Mouse (Mus musculus) gonadal fat pad, adult 2 months (tissue): ENCODE measurements around the gene Scd2. TPM values are rescaled to one million over a fixed set of nuclear protein-coding genes. Genes with fewer than 3 reads are reported as not detected.
"Not testable (repeated sequence)": the region's sequence is repeated elsewhere in the genome, so short reads cannot be mapped to it uniquely, and the experiment has no call there.

Experiments used
- DNase-seq: peaks from one replicate; pipeline ENCODE4 v3.0.0-alpha.2; 2012; ENCODE audit warnings: low read depth
- polyA plus RNA-seq: library from polyadenylated mRNA; depleted of rRNA; stranded (reverse); fragments of >200 nt; gene quantifications from 2 replicates; pipeline ENCODE4 v1.2.3, GENCODE M21; 2012

Gene Scd2
- polyA plus RNA-seq, 1 experiment: 426 TPM

DNA sequence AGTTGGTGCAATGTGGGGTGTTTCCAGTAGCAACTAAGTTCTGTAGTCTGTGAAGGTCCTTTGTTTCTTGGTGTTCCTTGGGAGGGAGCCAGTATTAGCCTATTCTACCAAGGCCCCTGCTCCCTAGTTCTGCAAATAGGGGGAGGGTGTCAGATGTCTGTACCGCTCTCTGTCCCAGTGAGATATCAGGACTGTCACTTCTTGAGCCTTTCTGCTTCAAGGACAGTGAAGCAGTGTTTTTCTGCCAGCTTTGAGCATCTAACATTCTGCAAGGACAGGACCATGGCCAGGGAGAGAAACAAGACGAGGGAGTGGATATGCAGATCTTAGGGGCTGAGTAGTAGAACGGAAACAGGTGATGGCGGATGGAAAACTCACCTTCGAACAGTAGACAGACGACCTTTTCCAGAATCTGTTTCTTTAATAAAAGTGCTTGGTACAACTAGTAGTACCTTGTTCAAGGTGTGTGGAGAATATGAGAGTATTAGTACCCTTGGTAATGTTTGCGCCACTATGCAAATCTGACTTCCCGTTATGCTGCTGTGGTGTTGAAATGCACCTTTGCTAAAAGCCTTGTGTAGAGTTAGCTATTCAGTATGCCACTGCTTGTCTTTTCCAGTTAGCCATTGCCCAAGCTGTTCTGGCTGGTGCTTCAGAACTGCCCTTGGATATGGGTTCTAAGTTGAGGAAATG, 3.7 kb downstream of the Scd2 start:
- no peak for DNase-seq

DNA sequence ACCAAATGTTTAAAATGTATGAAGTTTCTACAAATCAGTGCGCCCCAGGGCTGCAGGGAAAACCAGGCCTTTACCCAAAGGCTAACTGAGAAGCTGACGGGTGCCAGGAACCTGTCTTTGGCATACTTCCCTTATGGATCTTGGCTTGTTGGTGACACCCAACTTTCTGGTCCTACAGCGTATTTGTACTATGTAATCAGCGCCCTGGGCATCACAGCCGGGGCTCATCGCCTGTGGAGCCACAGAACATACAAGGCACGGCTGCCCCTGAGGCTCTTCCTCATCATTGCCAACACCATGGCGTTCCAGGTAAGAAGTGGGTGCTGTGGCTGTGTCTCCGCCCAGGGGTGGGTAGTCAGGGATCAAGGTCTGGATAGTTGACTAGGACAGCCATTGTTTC, 4.4 kb downstream of the Scd2 start:
- DNase-seq: no peak

DNA sequence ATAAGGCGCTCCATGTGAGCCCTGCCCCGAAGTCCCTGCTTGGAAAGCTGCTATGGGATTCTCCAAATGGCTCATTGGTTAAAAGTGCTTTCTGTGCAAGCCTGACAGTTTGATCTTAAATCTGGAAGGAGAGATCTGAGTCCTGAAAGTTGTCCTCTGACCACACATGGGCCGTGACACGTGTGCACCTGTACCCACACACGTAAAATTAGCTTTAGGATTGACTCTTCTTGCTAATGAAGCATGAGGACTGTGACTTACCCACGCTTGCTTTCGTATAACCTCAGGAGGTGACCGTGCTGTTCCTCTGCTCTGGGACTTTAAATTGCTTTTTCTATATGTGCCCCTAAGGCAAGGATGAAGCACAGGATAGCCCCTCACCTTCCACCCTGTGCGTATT, 5.6 kb downstream of the Scd2 start:
- DNase-seq: no peak

DNA sequence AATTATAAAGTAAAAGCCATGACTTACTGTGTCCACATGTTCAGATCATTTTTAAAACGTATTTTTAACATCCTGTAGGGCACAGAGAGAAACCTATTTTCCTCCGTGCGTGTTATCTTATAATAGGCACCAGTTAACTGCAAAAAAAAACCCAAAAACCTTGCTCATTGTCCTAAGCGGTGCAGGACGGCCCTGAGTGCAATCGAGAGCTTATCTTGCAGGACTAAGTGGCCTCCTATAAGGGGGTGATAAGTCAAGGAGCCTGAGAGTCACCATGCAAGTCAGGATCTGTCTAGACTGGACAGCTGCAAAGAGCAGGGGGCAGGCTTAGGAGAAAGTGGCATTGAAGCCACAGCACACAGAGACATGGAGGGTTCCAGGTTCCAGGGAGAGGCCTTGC, 6.4 kb downstream of the Scd2 start:
- DNase-seq: no peak

DNA sequence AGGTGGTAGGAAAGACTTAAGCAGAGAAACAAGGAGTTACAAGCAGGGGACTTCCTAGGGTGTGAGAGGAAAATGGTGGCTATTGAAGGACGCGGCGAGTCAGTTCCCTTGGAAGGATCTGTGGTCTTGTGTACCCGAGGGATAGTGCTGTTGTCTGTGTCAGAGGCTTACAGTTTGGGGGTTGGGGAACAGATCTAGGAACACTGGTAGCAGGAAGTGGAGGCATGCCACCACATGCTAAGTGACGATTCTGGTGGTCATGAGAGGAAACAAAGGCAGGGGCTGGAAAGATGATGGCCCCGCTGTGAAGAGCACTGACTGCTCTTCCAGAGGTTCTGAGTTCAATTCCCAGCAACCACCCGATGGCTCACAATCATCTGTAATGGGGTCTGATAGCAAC, 7.0 kb downstream of the Scd2 start:
- DNase-seq: no peak

DNA sequence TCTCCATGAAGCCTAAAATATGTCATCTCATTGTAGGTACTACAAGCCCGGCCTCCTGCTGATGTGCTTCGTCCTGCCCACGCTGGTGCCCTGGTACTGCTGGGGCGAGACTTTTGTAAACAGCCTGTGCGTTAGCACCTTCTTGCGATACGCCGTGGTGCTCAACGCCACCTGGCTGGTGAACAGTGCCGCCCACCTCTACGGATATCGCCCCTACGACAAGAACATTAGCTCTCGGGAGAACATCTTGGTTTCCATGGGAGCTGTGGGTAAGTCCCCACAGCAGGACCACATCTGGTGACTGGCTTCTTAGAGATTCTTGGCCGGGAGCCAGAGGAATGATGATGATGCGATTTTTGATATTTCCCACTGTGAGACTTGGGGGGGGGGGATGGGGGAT, 7.7 kb downstream of the Scd2 start:
- DNase-seq: no peak

DNA sequence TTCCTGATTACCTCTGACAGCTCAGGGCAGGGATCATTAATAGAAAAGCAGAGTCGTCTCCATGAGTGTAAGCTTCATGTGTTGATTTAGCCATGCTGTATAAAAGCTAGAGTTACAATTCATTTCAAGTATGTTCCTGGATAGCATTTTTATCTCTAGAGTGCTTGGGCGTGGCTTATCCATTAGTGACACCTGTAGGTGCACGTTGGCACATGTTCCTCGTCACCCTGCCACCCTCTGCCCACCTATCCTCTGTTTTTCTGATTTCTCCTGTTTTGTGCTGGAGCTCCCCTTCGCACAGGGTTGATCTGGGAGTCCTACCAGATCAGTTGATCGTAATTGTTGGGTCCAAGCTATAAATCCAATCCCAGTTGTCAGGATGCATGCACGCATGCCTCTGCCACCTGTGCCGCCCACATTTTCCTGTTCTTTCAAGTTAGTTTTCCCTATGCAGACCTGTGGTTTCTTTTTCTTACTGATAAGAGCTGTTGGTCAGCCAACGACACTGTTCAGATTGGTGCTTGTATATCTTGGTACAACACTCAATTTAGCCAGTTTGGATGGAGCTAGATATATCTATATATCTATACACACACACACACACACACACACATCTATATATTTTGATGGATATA, 8.3 kb downstream of the Scd2 start:
- no peak for DNase-seq

DNA sequence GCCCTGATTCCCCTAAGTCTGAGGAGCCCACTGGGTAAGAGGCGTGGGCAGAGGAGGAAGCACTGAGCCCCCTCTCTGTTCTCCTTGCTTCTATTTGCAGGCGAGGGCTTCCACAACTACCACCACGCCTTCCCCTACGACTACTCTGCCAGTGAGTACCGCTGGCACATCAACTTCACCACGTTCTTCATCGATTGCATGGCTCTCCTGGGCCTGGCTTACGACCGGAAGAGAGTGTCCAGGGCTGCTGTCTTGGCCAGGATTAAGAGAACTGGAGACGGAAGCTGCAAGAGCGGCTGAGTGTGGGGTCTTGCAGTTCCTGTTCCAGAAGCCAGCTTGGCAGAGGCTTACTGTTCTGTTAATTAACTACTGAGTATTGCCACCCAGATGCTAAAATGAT, 9.4 kb downstream of the Scd2 start:
- DNase-seq: no peak

DNA sequence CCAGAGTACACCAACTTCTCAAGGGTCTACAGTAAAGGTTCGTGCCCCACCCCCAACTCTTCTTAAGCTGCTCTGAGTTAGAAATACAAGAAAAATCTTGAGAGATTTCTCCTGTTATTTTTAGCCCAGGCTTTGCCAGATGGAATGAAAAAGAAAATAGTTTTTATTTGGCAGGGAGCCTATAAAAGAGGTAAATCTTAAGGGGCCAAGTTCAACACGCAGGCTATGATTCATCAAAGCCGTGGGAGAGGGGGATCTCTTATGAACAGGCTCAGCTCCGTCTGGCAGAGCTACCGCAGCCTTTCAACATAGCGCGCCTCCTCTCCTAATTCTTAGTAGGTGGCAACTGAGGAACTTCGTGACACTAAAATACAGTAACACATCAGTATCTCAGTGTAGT, 10.0 kb downstream of the Scd2 start:
- DNase-seq: no peak

DNA sequence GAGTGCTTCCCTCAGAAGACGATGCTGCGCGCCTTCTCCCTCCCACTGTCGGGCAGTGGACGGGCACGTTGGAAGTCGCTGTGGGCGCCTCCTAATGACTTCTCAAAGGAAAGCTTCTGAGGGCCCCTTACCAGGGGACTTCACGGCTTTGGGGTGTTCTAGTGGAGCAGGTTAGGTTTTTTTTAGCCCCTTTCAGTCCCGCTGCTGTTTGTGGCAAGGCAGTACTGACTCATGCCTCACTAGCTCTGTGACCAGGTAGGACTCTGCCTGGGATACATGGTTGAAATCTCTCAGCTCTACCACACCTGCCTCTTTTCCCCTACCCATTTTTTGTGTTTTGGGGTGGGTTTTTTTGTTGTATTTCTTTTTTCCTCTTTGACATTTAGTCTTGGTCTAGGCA, 10.9 kb downstream of the Scd2 start:
- DNase-seq: no peak

DNA sequence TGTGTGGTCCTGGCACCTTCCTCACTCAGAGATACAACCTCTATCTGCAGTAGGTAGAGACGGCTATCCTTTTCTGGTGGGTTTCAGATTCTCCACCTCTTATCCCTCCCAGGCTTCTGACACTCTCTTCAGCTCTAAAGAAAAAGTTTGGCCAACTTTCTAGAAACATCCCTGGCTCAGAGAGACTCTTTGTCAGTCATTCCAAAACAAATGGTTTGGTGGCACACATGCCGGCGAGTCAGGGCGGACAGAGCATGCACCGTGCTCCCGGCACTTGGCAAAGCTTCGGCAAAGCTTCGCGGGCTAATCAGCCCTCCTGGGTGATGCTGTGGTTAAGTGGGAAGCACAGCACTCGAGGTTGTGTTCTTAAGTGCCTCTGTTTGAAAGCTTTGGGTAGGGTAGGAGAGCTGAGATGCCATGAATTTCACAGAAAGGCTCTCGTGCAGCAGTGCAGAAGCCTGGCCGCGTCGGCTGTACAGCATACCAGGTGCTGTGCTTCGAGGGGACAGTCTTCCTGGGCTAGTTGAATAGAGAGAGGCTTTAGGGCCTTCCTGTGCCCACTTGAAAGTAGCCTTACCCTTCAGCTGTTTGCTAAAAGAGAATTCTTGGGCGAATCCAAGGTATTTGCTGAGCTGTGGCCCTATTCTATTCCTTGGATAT, 11.5 kb downstream of the Scd2 start:
- DNase-seq: no peak

DNA sequence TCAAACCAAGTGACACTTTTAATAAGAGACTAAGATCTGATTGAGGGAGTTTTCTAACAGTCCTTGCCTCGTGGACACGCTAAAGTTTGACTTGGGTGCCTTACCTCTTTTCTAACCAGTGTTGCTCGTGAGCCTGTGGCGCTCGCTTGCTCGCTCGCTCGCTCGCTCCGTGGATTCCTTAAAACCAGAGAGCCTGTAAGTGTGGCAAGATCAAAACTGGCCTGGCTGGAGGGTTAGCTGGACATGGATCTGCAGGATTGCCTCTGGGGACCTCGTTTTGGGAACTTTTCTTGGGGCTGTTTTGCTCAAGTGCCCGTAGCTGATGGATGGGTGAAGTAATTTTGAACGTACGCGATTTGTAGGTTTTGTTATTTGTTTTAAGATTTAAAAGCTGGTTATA, 12.2 kb downstream of the Scd2 start:
- no peak for DNase-seq

DNA sequence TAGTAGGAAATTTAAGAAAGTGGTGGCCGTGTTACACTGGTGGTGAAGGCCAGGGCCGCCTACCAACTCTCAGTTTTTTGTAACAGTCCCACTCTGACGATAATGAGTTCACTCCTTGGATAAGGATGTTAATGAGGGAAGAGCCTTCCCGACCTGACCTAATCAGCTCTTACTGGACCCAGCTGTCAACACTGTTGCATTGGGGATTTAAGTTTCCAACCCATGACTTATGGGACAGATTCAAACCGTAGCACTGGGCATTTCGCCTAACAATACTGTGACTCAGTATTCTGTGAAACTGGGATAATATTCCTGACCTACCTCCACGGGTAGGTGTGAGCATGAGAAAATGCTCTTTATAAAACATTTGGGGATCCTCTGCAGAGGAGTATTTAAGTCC, 12.7 kb downstream of the Scd2 start:
- no peak for DNase-seq

DNA sequence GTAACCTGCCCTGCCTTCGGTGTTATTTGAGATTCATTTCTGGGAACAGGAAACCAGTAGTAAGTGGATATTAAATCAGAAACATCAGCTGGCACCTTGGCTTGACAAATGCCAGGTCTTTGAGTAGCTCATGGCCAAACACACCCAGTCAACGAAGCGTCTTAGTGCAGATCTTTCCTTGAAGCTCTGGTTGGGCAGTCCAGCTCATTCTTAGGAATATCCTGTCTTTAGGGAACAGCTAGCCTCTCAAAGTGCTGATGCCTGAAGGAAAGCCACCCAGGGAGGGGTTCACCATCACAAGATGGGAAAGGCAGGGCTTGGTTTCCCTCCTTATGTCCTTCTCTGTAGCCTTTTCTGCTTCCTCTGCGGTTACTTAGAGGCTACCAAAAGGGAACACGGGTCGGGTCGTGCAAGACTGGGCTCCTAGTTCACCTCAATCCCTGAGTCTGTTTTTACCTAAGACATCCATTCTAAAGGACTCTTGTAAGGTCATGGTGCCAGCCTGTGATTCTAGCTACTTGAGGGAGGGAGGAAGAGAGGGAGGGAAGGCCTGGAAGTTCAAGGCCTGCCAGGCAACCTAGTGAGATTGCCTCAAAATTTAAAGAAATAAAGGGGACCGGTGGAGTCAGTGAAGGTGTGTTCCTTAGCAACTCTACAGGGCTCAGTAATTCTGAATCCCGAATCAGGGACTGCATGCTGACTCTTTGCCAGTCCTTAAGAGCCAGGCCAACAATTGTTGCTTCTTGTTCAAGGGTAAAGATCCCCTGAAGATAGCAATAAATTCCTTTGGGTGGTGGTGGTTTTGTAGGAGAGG, 13.8 kb downstream of the Scd2 start:
- DNase-seq: no peak

DNA sequence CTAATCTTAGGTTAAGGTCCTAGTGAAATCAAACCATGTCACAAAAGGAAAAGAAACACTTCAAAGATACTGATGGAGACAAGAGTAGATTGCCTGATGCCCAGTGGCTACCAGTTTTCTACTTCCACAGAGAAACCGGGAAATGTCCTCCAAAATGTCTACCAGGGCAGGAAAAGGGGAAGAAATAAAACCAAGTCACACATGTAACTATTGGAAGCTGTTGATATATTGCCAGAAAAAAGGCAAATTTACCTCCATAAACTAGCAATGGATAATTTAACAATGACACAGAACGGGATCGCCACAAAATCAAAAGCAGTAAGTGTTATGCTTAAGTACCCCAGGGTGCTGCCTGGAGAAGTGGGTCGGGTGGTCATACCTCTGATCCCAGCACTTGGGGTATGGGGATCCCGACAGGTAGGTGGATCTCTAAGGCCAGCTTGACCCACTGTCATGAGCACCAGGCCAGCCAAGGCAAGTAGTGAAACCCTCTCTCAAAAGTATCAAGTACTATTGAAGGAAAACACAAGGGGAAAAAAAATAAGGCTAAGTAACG, 14.5 kb downstream of the Scd2 start:
- DNase-seq: no peak

DNA sequence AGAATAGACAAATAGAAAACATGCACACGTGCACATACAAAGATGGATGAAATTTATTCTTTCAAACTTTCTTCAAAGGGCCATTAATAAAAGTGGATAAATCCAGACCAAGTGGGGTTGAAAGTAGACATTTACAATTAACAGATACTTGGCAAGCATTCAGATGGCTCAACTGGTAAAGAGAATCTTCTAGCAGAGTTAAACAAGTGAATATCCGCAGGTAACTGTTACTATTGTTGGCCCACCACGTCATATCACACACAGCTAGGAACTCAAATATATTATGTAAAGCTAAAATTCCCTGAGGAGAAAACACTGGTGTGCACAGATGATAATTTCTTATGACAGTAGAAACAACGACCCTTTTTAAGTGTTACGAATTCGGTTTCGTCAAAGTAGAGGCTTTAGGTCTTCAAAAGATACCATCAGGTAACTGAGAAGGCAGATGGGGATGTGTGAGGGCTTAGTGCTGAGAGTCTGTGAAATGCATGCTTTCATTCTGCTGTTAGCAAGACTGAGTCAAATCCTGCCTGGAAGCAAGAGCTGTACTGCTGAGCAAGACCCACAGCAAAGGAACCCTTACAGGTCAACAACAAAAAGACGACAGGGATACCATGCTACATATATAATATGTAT, 15.3 kb downstream of the Scd2 start:
- DNase-seq: no peak

DNA sequence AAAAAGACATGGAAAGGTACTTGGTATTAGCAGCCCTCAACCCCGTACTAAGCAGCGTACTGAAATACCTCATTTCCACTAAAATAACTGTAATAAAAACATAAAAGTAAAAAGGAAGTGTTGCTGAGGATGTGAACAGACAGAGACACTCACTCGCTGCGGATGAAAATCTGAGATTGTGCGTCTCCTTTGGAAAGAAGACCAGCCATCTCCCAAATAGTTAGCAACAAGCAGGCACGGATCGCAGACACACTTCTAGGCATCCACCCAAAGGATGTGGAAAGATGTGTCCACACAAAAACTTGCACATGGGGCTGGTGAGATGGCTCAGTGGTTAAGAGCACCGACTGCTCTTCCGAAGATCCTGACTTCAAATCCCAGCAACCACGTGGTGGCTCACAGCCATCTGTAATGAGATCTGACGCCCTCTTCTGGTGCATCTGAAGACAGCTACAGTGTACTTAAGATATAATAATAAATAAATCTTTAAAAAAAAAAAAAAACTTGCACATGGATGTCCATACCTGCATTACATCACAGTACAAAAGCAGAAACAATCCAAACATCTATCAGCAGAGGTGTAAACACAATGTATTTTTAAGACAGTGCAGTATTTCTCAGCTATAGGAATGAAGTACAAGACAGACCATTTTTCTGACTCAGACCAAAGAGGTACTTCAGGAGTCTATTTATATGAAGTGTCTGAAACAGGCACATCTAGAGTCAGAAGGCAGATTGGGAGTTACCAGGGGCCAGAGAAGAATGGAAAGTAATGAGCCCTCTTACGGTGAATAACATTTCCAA, 16.1 kb downstream of the Scd2 start:
- DNase-seq: no peak

DNA sequence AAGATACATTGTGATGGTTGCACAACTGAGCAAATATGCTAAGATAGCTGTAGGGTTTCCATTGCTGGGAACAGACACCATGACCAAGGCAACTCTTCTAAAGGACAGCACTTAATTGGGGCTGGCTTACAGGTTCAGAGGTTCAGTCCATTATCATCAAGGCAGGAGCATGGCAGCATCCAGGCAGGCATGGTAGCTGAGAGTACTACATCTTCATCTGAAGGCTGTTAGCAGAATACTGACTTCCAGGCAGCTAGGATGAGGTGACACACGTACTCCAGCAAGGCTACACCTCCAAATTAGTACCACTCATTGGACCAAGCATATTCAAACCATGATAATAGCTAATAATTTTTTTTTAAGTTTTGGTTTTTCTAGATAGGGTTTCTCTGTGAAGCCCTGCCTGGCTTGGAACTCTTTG, 16.7 kb downstream of the Scd2 start:
- not testable (repeated sequence) for DNase-seq

DNA sequence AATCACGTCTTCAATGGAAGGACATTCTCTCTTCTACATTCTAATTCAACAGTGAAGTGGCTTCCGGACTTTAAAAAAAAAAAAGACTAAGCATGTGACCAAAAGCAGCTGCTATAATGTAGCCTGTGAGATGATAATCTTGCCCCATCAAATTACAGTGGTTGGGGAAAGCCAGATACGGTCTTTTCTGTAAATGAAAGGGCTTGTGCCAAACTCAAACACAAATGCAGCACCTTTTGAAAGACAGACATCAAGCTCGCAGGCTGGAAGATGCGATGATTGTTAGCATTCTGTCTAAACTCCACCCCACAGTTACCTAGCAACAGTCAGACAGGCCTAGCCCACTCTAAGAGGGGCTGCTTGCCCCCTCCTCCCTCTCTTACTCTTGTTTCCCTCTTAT, 17.3 kb downstream of the Scd2 start:
- DNase-seq: no peak

DNA sequence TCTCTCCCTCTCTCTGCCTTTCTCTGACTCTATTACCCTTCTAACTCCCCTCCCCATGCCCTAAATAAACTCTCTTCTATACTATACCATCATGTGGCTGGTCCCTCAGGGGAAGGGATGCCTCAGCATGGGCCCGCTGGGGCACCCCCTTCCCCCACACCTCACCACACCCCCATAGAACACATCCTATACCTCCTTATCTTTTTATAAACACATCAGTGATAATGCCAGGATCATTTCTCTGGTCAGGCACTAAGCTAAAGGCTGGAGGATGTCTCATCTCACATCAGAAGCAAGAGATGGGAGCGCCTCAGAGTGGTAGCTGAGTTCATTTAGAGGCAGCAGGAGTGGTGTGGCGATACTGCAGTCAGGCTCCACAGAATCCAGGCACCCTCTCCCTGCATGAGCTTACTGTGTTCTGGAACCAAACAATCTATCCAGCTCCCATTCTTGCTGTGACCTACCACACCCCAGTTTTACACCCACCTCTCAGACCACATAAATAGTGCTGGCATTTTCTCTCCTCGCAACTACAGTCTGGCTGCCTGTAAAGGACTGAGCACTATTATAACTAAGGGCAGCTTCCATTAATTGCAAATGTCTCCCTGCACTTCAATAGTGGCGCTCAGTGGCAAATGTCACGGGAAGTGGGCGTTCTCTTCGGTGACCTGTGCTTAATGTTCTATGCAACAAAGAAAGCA, 18.0 kb downstream of the Scd2 start:
- no peak for DNase-seq
